Mouse (Mus musculus) adrenal gland, postnatal 25 days (tissue): ENCODE measurements around the gene Fam166b. TPM values are rescaled to one million over a fixed set of nuclear protein-coding genes. Genes with fewer than 3 reads are reported as not detected.

Experiments
- DNase-seq: peaks from one replicate; pipeline ENCODE4 v3.0.0; 2021; ENCODE audit warnings: mixed read lengths
- total RNA-seq: library from RNA; stranded (reverse); gene quantifications from 2 replicates; pipeline ENCODE4 v1.2.3, GENCODE M21; 2021

The Fam166b gene
- total RNA-seq, 1 experiment from 2014 or later = not detected

- DNase-seq = no peak
Observed at GRCm38 (mm10) chr4:43428180-43428861, 613 bp downstream of the Fam166b start.

DNA sequence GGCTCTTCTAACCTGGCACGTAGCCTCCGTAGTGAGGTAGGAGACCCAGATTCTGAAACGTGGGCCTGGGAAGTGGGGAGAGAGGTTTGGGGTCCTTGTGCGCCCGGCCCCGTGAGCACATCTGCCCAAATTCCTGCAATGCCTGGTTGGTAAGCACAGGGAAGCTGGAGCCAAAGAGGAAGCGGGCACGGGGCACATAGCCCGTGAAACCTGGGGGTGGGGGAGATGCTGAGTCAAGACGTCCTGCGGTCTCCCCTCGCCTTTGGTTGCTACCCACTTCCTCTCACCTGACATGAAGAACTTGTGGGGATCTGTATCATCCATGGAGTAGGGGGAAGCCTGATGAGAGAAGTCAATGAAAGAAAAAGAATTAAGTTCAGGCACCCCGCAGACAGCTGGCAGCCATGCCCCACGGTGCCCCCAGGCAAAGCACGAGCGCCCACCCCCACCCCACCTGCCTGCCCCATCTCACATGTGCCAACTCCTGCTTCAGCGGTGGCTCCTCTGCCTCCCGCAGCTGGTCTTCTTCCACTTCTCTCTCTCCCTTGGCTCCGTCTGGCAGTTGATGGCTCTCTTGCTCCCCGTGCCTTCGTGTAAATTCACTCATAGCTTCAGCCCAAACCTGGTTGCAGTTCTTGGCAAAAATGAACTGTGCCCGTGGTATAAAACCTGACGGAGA is 1.3 kb downstream of the Fam166b start:
- DNase-seq = no peak

GRCm38 (mm10) chr4:43426487-43426886 is 2.4 kb downstream of the Fam166b start:
- DNase-seq = no peak

GRCm38 (mm10) chr4:43425648-43426380 is 3.1 kb downstream of the Fam166b start:
- no peak for DNase-seq

DNA sequence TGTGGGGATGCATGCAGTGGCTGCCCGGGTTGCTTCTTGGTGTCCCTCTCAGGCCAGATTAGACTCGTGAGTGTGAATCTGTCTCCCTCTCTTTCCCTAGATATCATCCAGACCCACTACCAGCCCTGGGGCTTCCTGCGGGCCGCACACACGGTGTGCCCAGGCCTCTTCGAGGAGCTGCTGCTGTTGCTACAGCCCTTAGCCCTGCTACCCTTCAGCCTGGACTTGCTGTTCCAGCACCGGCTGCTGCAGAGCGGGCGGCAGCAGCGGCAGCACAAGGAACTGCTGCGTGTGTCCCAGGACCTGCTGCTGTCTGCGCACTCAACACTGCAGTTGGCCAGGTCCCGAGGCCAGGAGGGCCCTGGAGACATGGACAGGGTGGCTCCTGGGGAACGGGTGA is 3.7 kb downstream of the Fam166b start:
- DNase-seq = no peak

- no peak for DNase-seq
Observed at GRCm38 (mm10) chr4:43424072-43424471, 4.9 kb downstream of the Fam166b start.

DNA sequence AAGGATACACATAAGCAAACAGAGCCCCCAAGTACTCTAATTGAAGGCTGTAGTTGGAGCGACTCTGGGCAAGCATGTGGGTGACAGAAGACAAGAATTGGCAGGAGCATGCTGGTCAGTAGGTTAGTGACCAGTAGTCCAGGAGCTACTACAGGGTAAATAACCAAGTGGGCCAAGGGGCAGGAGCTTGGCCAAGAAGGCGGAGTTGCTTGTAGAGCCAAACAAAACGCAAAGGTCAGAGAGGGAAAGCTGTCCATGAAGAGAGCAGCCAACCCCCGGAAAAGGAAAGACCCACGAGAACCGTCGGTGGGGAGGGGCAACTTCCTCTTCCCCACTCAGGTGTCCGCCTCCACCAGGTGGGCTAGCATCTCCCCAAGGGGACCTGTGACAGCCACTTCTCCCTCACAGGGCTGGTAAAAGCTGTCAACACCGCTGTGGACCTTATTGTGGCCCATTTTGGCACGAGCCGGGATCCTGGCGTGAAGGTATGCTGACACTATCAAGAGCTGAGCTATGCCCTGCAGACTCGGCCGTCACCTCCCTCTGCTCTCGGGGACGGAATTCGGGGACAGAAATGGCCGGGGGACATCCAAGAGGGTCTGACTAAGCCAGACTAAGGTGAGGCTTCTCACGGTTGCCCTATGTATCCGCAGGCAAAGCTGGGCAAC is 5.5 kb downstream of the Fam166b start:
- DNase-seq = no peak

DNA sequence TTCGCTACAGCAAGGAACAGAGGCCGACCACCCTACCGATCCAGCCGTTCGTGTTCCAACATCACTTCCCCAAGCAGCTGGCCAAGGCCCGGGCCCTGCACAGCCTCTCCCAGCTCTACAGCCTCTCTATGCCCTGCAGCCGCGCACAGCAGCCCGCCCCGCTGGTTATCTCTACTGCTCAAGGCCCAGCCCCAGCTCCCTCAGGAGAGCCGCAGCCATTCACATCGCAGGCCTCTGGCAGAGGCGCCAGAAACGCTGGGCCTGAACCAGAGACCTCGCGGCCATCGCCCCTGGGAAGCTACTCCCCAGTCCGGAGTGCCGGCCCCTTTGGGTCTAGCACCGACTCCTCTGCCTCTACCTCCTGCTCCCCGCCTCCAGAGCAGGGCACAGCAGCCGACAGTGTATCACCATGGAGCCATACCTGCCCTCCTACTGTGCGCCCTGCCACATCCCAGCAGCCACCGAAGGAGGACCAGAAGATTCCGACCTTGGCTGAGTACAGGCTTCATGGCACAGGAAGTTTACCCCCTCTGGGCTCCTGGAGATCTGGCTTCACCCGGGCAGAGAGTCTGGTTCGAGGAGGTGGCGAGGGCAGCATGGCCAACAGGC is 7.2 kb downstream of the Fam166b start:
- DNase-seq = no peak

DNA sequence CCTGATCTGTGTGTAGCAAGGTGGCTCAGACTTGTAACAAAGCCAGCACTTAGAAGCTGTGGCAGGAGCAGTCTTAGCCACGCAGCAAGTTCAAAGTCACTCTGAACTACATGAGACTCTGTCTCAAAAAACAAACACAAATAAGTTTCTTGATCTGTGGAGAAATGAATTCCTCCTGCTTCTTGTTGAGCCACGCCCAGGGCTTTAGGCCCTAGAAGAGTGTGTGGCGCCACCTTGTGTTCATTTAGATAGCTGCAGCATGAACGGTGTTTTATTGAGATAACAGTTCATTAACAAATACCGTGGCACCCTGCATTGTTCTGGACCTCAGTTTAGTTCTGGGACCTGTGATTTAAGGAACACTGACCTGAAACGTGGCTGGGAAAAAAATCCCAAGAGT is 8.6 kb downstream of the Fam166b start:
- DNase-seq = peak; percentile 74

- DNase-seq = no peak
Observed at GRCm38 (mm10) chr4:43419801-43420281, 9.1 kb downstream of the Fam166b start.

DNA sequence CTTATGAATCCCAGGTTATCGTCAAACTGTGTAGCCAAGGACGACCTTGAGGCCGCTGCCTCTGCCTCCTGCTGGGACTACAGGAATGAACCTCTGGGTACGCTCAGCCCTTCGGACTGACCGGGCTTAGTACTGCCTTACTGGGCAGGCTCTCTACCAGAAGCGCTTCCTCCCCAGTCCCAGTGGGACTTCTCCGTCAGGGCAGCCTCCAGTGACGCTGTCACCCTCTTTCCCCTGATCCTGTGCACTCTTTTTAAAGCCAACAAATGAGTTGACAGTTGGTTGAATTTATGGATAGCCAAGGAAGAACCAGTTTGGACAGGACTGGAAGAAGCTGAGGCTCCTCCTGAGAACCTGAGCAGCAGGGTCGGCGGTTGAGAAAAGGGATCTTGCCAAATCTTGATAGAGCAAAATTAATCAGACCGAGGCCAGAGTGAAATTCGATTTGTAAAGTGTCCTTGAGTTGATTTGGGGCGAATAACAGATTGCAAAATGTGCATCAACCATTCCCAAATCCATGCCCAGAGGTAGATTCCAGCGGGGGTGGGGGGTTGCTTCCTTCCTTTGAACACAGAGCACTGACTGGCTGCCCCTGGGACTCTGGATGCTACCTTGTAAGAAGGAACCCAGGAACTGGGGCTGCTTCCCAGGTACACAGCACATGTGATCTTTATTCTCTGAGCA is 9.8 kb downstream of the Fam166b start:
- peak; percentile 53 for DNase-seq

GRCm38 (mm10) chr4:43418450-43418849 is 10.5 kb downstream of the Fam166b start:
- DNase-seq = no peak

DNA sequence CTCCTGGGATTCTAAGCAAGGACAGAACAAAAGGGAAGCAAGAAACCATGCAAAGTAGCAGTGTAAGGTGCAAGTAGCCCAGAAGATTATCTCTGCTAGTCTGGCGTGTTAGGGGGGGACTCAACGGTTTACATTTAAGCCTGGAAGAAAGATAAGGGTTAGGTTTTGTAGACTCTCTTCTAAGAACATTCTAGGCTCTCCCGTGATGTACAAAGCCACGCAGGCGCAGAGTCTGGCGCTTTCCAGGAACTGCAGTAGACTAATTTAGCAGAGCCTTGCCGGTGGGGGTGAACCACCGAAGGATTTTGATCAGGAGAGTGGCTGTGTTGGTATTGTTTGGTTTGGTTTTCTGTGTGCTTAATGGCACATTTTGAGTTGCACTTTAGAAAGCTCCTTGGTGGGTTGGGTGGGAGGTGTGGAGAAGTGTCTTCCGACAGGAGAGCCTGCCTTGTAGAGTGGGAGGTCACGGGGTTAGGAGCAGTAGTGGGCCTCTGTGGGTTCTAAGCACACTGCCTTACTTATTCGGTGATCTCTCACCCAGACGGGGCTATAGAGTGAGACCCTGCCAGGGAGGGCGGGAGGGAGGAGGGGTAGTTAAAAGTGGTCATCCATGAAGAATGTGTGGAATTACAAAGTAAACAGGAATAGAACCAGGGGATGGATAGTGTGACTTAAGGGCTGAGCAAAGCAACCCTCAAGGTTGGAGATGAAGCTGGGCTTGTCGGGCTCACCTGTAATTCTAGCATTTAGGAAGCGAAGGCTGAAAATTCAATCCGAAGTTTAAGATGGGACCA is 11.5 kb downstream of the Fam166b start:
- DNase-seq = no peak

- no peak for DNase-seq
Observed at GRCm38 (mm10) chr4:43416071-43416490, 12.9 kb downstream of the Fam166b start.

- DNase-seq = no peak
Observed at GRCm38 (mm10) chr4:43415221-43416070, 13.5 kb downstream of the Fam166b start.

DNA sequence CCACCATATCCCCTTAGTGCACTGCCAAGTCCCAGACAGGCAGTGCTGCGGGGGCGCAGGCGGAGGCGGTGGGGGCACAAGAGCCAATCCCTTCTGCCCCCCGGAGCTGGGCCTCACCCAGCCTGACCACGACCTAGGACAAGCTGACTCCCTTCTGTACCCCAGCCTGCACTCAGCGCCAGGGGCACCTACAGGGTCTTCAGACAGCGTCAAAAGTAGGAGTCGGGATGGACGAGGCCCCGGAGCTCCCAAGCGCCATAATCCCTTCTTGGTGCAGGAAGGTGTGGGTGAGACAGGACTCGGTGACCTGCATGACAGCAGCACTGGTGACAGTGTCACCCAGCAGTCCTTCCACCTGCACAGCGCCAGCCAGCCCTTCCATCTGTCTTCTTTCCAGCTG is 14.2 kb downstream of the Fam166b start:
- DNase-seq = no peak

DNA sequence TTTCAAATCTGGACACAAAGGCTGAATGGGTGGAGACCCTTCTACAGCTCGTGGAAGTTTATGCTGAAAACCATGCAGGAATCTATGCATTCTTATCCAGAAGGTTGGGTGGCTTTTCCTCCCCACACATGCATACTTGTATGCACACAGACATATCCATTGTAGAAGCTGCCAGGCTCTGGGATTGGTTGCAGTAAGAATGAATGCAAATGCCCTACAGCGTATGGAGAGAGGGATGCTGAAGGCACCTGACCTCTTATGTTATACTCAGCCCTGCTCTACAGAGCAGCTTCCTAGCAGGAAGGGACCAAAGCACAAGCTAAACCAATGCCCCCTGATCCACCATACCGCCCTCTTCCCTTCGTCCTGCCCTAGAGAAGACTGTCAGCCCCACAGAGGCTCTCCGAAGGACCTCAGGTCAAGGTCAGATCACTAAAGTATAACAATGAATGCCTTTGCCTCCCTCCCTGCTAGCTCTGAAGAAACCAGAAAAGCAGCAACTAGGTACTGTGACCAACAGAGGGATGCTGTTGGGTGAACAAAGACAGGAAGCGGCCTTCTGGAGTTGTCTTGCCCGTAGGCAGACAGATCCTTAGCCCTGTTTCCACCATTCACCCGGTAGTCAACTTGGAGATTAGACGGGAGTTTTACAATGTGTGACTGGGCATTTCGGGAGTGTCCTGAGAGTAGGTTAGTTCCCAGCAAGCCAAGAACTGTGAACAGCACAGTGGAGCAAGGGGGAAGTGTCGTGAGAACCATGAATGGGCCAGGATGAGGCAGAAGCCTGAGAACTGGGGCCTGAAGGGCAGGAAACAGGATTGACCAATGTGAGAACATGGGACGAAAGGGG is 21.6 kb downstream of the Fam166b start:
- DNase-seq = no peak

GRCm38 (mm10) chr4:43406162-43406971 is 22.6 kb downstream of the Fam166b start:
- peak; percentile 73 for DNase-seq
